Mouse (Mus musculus): ENCODE measurements around the gene Gprc6a.

DNA sequence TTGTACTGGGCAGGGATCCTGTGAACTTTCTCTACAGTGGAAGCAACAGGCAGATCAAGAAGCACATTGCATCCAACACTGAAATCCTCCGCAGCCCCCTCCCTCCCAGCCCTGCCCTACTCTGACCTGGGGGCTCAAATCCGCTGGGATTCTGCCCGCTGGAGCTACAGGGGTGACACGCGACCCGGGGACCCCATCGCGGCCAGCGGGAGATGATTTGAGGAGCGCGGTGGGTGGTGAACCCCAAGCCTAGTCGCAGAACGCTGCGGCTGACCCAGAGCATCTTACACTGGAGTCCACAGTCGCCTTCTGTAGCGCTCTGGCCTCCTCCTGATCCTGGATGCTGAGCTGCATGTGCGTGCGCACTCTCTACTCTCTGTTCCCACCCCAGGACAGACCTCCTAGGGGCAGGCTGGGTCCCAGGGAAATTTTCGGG lies 41.1 kb downstream of the Gprc6a start, which contains the start of gene Fam162b:
- TF ChIP-seq EP300 (IDR thresholded peaks at IDR 0.05; ENCODE audit: low read depth) (no peak), CTCF (IDR thresholded peaks at IDR 0.05; ENCODE audit: low read depth) (no peak)

Measured in heart, postnatal 0 days (tissue).